Mouse (Mus musculus) midbrain, postnatal 0 days (tissue): ENCODE measurements around the gene Aars2. TPM values are rescaled to one million over a fixed set of nuclear protein-coding genes. Genes with fewer than 3 reads are reported as not detected.

Experiments
- ATAC-seq: fragments of 200-750 bp; cut with Nextera tagmentation; 2 replicates; pipeline ENCODE4 v1.8.0; 2017; ENCODE audit warnings: moderate number of reproducible peaks, mild to moderate bottlenecking, moderate TSS enrichment, moderate library complexity; ENCODE audit not compliant: low FRiP score
- DNase-seq: peaks from one replicate; pipeline ENCODE4 v3.0.0-alpha.2; 2015; ENCODE audit warnings: low spot score
- H3K27ac ChIP-seq: fragments of 300-500 bp; sonication (generic); 2 replicates; pipeline ENCODE4 v1.5.1; 2014; ENCODE audit warnings: low read depth, mild to moderate bottlenecking, low read length, mixed read lengths
- H3K27me3 ChIP-seq: fragments of 300-500 bp; sonication (generic); 2 replicates; pipeline ENCODE4 v1.6.1; 2014; ENCODE audit warnings: low read length, control low read depth, mixed read lengths; ENCODE audit not compliant: insufficient read depth
- H3K36me3 ChIP-seq: fragments of 300-500 bp; sonication (generic); 2 replicates; pipeline ENCODE4 v1.6.1; 2014; ENCODE audit warnings: low read length, control low read depth, mixed read lengths; ENCODE audit not compliant: insufficient read depth
- H3K4me1 ChIP-seq: fragments of 300-500 bp; sonication (generic); 2 replicates; pipeline ENCODE4 v1.6.1; 2014; ENCODE audit warnings: mild to moderate bottlenecking, control low read depth, antibody characterized with exemption, low read length, mixed read lengths; ENCODE audit not compliant: insufficient read depth
- H3K4me2 ChIP-seq: fragments of 300-500 bp; sonication (generic); 2 replicates; pipeline ENCODE4 v1.6.1; 2014; ENCODE audit warnings: low read depth, mild to moderate bottlenecking, low read length, mixed read lengths; ENCODE audit not compliant: poor library complexity, severe bottlenecking
- H3K4me3 ChIP-seq: fragments of 300-500 bp; sonication (generic); 2 replicates; pipeline ENCODE4 v1.5.1; 2014; ENCODE audit warnings: low read depth, mild to moderate bottlenecking, low read length, moderate library complexity
- H3K9ac ChIP-seq: fragments of 300-500 bp; sonication (generic); replicated peaks from 2 replicates; pipeline ENCODE4 v1.6.1; 2014; ENCODE audit warnings: mild to moderate bottlenecking, low read length, moderate library complexity, mixed read lengths; ENCODE audit not compliant: poor library complexity, severe bottlenecking
- H3K9me3 ChIP-seq: fragments of 300-500 bp; sonication (generic); 2 replicates; pipeline ENCODE4 v1.6.1; 2016; ENCODE audit warnings: low read length, control low read depth
- CTCF ChIP-seq: IDR thresholded peaks from 2 replicates; pipeline ENCODE4 v1.5.1; 2016; ENCODE audit warnings: antibody characterized with exemption, mild to moderate bottlenecking
- WGBS: fragments of 180-500 bp; shearing (Covaris S2); extraction: QIAGEN DNeasy Blood & Tissue Kit; methylation state at CpG from one replicate; pipeline ENCODE4 v1.1.7; 2014; 5-methylcytosine and 5-hydroxymethylcytosine counted together
- polyA plus RNA-seq: library from polyadenylated mRNA; unstranded; fragments of >200 nt; fragmentation: Nextera tagmentation; extraction: Ambion mirVana; gene quantifications from 2 replicates; pipeline ENCODE4 v1.2.1, GENCODE M21; 2015
- total RNA-seq: library from RNA; depleted of rRNA; stranded (reverse); fragments of >200 nt; gene quantifications from 2 replicates; pipeline ENCODE4 v1.2.3, GENCODE M21; 2014

Aars2 gene
- total and polyA plus RNA-seq, 2 experiments from 2014 or later: 13.9 to 19.8 TPM

DNA sequence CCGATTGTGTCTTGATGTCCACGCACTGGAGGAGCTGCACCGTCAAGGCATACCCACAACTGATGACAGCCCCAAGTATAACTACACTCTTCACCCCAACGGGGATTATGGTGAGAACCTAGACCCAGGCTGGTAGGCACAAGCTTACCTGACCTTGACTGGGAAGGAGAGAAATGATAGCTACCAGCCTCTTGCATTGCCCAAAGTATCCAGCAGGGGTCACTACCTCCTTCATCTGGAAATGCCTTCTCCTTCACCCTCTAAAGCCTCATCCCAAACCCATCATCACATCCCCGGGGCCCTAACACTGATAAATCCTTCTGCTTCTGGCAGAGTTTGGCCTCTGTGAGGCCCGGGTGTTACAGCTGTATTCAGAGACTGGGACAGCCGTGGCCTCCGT, 9.8 kb downstream of the Aars2 start:
- peaks cover 25% of the 10 kb centered on the region for H3K36me3 ChIP-seq
- DNase-seq (peak; percentile 82), ATAC-seq (peak; percentile 17; the same call in 1 of the 2 replicates)
- no peak overlapping the region for H3K27ac ChIP-seq
- 51% methylated on average over 8 of the region's 8 CpGs for WGBS
- H3K4me3 ChIP-seq: no peak overlapping the region
- no peaks in the 10 kb centered on the region for H3K27me3 ChIP-seq
- no peak overlapping the region for H3K4me2 ChIP-seq
- H3K4me1 ChIP-seq: no peaks in the 10 kb centered on the region
- no peak overlapping the region for H3K9ac ChIP-seq
- H3K9me3 ChIP-seq: no peaks in the 10 kb centered on the region
- peak; percentile 95 for TF ChIP-seq CTCF

GRCm38 (mm10) chr17:45517135-45517534, 10.5 kb downstream of the Aars2 start:
- no peak for TF ChIP-seq CTCF
- Histone ChIP-seq H3K4me1 (no peaks in the 10 kb centered on the region), H3K4me3 (no peak overlapping the region), H3K36me3 (peaks cover 21% of the 10 kb centered on the region), H3K9me3 (no peaks in the 10 kb centered on the region), H3K4me2 (no peak overlapping the region), H3K9ac (no peak overlapping the region), H3K27ac (no peak overlapping the region), H3K27me3 (no peaks in the 10 kb centered on the region)
- ATAC-seq (0 out of 2 replicates have a peak, but pooled peaks have one; percentile 2), DNase-seq (no peak)
- 89% methylated on average over 21 of the region's 21 CpGs for WGBS

DNA sequence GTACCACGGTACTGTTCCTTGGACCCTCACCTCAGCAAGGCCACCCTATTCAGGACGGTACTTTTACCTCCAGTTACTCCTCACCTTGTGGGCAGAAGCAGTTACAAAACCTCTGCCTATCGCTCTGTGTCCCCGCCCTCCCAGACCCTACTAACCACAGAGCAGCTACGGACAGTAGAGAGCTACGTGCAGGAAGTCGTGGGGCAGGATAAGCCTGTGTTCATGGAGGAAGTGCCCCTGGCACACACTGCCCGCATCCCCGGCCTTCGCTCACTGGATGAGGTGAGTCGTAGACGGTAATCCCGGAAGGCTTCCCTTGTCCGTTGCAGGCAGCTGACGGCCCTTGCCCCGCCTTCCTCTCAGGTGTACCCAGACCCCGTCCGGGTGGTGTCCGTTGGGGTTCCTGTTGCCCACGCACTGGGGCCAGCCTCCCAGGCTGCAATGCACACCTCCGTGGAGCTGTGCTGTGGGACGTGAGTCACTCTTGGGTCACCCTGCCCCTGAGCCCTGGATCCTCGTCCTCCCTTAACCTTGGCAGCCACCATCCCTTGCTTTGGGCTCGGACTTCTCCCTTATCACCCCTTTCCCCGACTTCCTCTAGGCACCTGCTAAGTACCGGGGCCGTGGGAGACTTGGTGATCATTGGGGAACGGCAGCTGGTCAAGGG, 11.0 kb downstream of the Aars2 start:
- H3K9me3 ChIP-seq: no peaks in the 10 kb centered on the region
- no peaks in the 10 kb centered on the region for H3K4me1 ChIP-seq
- no peak overlapping the region for H3K9ac ChIP-seq
- 91% methylated on average over 27 of the region's 28 CpGs for WGBS
- ATAC-seq (no peak), DNase-seq (no peak)
- no peak overlapping the region for H3K4me2 ChIP-seq
- peaks cover 20% of the 10 kb centered on the region for H3K36me3 ChIP-seq
- H3K27me3 ChIP-seq: no peaks in the 10 kb centered on the region
- H3K4me3 ChIP-seq: no peak overlapping the region
- no peak for TF ChIP-seq CTCF
- H3K27ac ChIP-seq: no peak overlapping the region

GRCm38 (mm10) chr17:45518766-45519475, 12.3 kb downstream of the Aars2 start:
- Histone ChIP-seq H3K27me3 (no peaks in the 10 kb centered on the region), H3K9ac (no peak overlapping the region), H3K4me2 (no peak overlapping the region), H3K36me3 (peaks cover 20% of the 10 kb centered on the region), H3K4me3 (no peak overlapping the region), H3K4me1 (peaks cover 5% of the 10 kb centered on the region; the same call in 1 of the 2 replicates), H3K27ac (no peak overlapping the region), H3K9me3 (no peaks in the 10 kb centered on the region)
- DNase-seq (peak; percentile 79), ATAC-seq (no peak; the same call in 1 of the 2 replicates)
- TF ChIP-seq CTCF: no peak
- WGBS: 87% methylated on average over 12 of the region's 12 CpGs

GRCm38 (mm10) chr17:45520136-45520535, 13.5 kb downstream of the Aars2 start:
- Histone ChIP-seq H3K27me3 (peaks cover 8% of the 10 kb centered on the region; the same call in 1 of the 2 replicates), H3K4me1 (peaks cover 5% of the 10 kb centered on the region; the same call in 1 of the 2 replicates), H3K9ac (no peak overlapping the region), H3K4me3 (no peak overlapping the region), H3K4me2 (no peak overlapping the region), H3K36me3 (peaks cover 20% of the 10 kb centered on the region), H3K27ac (no peak overlapping the region), H3K9me3 (no peaks in the 10 kb centered on the region)
- TF ChIP-seq CTCF: no peak
- ATAC-seq: no peak
- no peak for DNase-seq
- 82% methylated on average over 11 of the region's 11 CpGs for WGBS

GRCm38 (mm10) chr17:45523263-45523662, 16.6 kb downstream of the Aars2 start, which contains the start of gene Tcte1:
TSS of gene Tcte1 (plus strand) at chr17:45523434.
- H3K4me1 ChIP-seq: peaks cover 5% of the 10 kb centered on the region; the same call in 1 of the 2 replicates
- no peak; the same call in 1 of the 2 replicates for TF ChIP-seq CTCF
- H3K27ac ChIP-seq: peak within 1 kb of the TSS; percentile 32; the same call in 1 of the 2 replicates
- DNase-seq (peak; percentile 74), ATAC-seq (peak; percentile 42; the same call in 1 of the 2 replicates)
- H3K4me2 ChIP-seq: peak within 1 kb of the TSS; percentile 69
- peak within 1 kb of the TSS; percentile 36 for H3K4me3 ChIP-seq
- H3K27me3 ChIP-seq: peaks cover 8% of the 10 kb centered on the region; the same call in 1 of the 2 replicates
- no peaks in the 10 kb centered on the region for H3K9me3 ChIP-seq
- under 1% methylated on average over 20 of the region's 21 CpGs for WGBS
- H3K36me3 ChIP-seq: peaks cover 10% of the 10 kb centered on the region
- H3K9ac ChIP-seq: peak within 1 kb of the TSS; percentile 57
